Mouse (Mus musculus) 3134 (cell line): ENCODE data around the gene Paf1.

Experiments
- DNase-seq: peaks from one replicate; pipeline ENCODE4 v3.0.0-alpha.2; 2011; ENCODE audit warnings: low spot score; ENCODE audit not compliant: insufficient read length; ENCODE audit errors: extremely low read depth

Paf1 gene

GRCm38 (mm10) chr7:28370051-28370450 is 22.7 kb upstream of the Paf1 start:
- no peak for DNase-seq

- no peak for DNase-seq
These were observed 21.7 kb upstream of the Paf1 start for GRCm38 (mm10) chr7:28370977-28371513.

DNA sequence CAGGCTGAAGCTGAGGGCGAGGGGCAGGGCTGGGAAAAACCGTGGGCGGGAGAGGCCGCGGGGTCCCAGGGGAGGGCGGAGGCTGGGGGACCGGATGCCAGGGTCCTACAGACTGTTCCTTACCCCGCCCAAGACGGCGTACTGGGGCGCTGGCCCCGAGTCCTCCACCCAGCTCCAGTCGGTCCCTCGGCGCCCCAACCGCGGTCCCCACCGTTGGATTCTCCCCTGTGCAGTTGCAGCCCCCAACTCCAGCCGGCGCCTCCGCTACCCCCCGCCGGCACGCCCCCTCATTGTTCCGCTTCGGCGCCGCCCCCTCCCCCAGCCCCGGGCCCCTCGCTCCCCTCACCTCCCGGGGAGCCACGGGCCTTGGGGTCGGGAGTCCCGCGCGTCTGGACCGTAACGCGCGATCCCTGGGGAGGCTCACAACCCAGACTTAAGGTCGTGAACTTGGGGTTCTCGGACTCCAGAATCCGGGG is 21.2 kb upstream of the Paf1 start:
- DNase-seq = peak; percentile 61

DNA sequence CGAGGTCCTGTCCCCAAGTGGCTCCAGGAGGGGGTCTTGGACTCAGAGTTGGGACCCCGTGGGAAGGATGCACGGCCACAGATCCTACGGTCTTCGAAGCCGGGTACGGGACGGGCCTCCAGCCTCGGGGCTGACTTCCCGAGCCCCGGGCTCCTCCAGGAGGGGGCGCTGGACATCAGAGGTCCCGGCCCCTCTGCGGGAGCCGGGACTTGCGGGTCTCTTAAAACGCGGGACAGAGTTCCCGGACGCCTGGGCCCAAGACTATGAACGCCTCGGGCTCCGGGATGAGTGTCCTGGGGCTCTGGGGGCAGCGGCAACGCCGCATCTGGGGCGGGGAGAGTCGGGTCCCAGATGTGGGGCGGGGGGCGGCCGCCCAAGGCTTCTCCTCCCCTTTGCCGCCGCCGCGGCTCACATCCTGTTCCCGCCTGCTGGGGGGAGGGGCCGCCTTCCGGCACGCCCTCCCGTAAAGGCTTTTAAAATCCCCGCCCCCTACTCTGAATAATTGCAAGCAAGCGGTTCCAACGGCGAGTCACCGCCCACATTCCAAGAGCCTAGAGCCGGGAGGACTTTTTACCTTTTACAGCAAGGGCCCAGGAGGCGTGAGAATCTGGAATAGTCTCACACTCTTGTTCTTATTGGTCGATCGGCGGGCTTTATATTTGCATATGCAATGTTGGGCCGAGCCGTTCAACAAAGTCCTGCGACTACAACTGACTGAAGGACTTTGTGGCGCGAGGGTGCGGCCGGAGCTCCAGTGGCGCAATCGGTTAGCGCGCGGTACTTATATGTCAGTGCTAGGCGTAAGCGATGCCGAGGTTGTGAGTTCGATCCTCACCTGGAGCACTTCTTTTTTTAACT is 20.3 kb upstream of the Paf1 start, which contains the start of gene Plekhg2:
TSS of gene Plekhg2 (minus strand) at position 349 of the 858 bp plus-strand sequence.
- peak; percentile 99 for DNase-seq

GRCm38 (mm10) chr7:28373131-28373581 is 19.6 kb upstream of the Paf1 start:
- no peak for DNase-seq

GRCm38 (mm10) chr7:28373891-28374495 is 18.8 kb upstream of the Paf1 start:
- DNase-seq = no peak

GRCm38 (mm10) chr7:28374647-28375046 is 18.1 kb upstream of the Paf1 start:
- DNase-seq = no peak

DNA sequence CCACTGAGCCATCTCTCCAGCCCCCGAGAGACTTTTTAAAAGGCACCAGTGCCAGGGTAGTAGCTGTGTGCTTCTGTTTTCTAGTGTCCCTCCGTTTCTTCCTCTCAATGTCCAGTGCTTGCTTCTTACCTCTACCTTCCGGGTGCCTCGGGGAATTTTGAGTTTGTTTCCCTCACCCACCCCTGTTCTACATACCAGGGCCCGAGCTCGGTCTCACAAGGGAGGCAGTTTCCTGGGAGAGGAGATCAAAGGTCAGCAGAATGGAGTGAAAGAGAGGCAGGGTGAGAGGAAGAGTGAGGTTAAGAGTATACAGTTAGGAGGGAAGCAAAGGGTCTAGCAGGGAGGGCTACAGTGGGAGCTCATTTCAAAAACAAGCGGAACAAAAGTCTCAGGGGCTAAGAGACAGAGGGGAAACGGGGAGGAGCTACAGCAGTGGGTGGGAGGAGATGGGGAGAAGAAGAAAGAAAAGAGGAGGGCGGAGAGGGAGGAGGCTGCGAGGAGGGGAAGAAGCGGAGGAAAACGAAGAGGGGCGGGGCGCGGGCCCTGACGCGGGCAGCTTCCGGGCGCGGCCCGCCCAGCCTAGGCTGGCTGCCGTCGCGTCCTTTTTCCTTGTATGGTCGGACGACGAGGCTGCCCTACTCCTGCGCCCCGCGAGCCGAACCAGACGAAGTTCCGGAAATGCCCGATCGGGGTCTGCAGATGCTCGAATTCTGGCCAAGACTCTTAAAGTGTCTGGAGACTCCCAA is 17.4 kb upstream of the Paf1 start:
- peak; percentile 94 for DNase-seq

DNA sequence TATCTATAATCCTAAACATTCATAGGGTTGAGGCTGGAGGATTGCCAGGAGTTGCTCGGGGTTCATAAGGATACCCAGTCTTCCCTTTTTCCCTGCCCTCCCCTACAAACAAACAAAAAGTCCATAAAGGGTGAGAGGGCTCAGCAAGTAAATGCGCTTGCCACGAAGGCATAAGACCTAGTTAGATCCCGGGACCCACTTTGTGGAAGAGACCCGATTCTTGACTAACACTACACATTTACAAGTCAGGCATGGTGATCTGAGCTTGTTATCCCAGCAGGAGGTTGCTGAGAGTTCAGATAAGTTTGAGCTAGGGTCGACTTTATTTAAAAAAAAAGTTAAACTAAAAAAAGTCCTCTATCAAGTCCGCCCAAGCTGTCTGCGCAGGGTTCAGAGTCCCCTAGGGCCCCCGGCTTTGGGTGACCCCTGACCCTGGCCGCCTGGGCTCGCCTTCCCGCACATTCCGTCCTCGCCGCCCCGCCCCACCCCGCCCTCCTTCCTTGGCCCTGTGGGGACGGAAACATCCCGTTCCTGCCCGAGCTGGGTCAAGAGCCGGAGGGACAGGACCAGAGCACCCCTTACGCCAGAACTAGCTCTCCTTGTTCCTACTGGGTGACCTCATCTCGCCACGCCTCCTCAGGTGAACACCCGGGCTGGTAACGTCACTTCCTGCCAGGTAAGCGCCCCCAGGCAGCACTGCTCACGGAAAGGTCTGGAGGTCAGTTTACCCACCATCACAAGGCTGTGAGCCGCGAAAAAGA is 16.6 kb upstream of the Paf1 start:
- DNase-seq = peak; percentile 83

DNA sequence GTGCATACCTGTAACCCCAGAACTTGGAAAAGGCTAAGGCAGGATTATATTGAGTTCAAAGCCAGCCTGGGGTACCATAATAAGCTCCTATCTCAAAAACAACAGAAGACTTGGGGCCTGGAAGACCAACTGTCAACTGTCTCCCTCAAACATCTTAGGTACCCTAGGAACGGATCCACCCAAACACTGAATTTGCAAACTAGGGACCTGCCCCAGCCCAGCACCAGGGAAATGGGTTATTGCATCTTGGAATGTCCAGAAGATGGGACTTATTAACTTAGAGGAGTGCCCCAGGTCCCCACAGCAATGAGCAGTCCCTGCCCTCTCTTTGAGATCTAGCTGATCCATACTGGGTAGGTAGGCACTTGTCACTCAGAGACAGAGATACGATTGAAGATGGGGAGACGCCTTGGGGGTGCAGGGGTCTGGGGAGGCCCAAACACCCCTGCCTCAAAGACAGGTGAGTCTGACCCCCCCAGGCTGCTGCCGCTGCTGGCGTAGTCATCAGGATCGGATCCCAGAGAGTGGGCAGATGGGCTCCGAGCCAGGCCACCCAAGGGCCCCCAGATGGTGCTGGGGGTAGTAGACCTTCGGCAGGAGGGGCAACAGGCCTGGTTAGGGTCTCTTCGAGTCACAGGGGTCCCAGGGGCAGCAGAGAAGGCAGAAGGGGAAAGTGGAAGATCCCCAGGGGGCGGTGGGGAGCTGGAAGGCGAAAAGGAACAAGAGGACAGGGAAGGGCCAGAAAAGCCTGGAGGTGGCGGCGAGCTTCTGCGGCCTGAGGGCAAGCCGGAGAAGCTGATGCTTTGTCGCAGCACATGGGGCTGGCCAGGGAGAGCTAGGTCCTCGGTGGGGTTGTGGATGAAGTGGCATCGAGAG is 15.3 kb upstream of the Paf1 start:
- DNase-seq = no peak

DNA sequence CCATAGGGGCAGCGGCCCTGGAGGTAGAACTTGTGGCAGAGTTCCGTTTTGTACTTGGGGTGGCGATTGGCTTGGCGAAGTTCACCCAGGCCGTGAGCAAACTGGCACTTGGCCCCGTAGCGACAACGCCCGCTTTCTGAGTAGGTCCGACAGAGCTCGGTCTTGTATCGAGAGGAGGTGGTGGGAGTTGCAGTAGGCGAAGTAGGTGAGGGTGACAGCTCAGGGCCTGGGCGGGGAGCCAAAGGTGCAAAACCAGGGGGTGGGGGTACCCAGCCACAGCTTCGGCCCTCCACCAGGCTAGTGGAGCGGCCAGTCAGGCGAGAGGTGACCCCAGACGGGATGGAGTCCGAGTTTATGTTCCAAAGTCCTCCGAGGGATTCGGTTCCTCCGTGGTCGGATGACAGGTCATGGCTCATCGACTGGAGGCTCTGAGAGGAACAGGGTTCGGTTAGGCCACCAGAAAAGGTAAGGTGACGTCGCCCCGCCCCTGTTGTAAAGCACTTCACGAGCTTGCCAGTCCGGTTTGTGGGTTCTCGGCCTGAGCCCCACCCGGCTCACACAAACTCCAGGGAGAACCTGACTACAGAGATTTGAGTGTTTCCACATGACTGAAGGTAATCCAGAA is 14.6 kb upstream of the Paf1 start:
- DNase-seq = peak; percentile 74

DNA sequence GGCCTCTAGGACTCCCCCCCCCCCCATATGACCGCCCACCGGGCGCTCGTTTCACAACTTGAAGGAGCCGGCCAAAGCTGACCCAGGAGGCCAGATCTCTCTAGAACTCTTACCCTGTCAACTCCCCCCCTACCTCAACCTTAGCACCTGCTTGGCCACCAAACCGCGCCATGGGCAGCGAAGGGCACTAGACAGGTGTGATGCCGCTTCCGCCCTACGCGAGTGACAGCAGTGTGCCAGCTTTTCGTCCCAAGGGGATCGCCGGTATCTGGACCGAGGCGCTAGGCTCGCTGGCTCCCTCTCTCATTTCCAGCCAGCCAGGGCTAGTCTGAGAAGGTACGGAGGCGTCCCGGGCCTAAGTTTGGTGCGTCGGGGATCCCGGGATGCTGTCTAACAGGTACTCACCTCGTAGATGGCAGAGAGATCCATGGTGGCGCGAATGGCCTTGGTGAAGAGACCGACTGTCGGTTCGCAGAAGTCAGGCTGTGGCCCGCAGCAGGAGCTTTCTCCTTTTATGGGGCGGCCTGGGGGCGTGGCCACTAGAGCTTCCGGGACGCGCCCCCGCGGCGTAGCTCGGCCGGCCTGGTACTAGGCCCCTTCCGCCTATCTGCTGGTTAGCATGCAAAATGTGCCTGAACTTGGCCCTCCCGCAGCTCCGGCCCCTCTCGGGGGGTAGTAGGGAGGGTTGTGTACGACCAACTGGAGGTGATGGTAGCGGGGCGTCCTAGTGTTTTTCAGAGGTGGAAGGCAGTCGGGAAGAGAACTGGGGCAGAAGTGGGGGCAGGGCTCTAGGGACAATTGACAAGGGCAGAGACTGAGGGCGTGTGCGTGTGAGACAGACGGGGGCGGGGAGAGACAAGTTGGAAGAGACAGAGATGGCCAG is 13.7 kb upstream of the Paf1 start:
- peak; percentile 93 for DNase-seq

GRCm38 (mm10) chr7:28380237-28381016 is 12.3 kb upstream of the Paf1 start, which contains the start of gene Zfp36:
TSS of gene Zfp36 (minus strand) at chr7:28380253.
- DNase-seq = no peak

DNA sequence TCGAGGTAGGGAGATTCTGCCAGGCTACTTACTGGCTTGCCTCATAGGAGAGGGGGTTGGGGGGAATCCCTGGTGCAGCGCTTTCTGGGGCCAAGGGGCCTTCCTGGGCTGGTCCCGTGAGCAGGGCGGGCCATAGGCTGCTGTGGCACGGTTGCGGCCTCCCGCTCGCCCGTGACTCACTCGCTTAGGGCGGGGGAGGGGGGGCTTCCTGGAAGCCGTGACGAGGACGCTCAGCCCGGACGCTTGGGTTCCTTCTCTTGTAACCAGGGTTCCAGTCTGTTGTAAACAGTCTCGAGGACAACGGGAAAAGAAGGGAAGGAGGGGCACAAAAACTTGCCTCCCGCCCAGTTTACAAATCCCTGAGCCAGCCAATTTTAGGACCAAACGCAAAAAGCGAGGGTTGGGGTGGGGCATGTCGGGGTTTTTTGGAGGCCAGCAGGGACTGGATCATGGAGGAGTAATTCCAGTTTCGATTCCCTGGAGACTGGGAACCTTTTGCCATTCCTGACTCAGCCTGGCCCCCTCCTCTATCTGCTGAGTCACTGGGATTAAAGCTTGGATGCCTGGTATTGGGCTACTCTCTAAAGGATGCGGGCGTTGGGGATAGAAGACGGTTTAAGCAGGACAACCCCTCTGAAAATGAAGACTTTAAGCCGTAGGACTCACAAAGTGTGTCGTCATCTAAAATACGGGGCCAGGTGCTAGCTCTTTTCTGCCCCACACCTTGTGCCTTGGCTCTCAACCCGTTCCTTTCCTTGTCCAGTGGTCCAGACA is 11.5 kb upstream of the Paf1 start:
- DNase-seq = peak; percentile 87

DNA sequence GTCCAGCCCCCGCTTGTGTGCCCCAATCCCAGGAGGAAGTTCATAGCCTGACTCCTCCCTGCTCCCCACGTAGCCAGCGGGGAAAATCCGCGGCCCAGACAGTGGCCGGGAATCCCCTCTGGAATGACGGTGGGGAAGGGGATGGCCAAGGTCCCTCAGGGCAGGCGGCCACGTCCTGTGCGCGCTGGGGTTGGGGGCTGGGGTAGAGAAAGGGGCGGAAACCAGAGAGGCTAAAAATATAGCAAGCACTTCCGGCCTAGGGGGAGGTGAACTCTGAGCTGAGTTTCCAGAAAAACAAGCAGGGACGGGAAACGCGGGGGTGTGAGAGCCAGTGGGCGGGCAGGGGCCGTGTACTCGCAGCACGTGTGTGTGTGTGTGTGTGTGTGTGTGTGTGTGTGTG is 10.8 kb upstream of the Paf1 start:
- peak; percentile 82 for DNase-seq

DNA sequence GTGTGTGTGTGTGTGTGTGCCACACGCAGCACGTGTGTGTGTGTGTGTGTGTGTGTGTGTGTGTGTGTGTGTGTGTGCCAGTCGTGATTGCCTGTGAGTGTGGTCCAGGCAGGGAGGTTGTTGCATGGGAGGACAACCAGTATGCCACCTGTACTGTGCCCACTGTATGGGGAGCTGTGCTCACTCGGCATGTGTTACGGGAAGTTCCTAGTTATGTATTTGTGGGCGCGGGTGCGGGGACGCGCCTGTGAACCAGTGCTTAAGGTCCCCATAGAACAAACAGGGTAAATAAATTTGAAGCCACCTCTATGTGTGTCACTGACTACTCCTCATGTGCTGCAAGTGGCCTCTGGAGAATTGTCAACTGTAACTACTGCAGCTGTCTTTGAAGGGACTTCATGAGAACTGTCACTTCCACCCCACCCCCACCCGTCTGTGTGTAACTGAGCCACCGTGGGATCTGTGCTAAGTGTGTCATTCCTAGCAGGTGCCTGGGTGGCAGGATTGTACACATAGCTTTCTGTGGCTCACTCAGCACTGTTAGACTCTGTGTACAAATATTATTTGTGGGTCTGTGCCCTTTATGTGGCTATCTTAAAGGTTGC is 10.3 kb upstream of the Paf1 start:
- DNase-seq = no peak
